Mouse (Mus musculus) C2C12 (cell line): Measurements from ENCODE around the gene 4933428G20Rik.

Experiments
- CTCF ChIP-seq: IDR thresholded peaks from one replicate; pipeline ENCODE4 v1.5.1; 2011; ENCODE audit not compliant: control insufficient read depth, insufficient read depth, insufficient read length
- FOSL1 ChIP-seq: IDR thresholded peaks from one replicate; pipeline ENCODE4 v1.8.0; 2011; ENCODE audit warnings: mild to moderate bottlenecking, low read length; ENCODE audit not compliant: poor library complexity, insufficient read depth, severe bottlenecking
- MAX ChIP-seq: IDR thresholded peaks from one replicate; pipeline ENCODE4 v1.6.1; 2011; ENCODE audit warnings: mild to moderate bottlenecking, control low read depth
- USF1 ChIP-seq: IDR thresholded peaks from one replicate; pipeline ENCODE4 v1.6.1; 2011; ENCODE audit warnings: low read depth, mild to moderate bottlenecking, control low read depth, moderate library complexity

DNA sequence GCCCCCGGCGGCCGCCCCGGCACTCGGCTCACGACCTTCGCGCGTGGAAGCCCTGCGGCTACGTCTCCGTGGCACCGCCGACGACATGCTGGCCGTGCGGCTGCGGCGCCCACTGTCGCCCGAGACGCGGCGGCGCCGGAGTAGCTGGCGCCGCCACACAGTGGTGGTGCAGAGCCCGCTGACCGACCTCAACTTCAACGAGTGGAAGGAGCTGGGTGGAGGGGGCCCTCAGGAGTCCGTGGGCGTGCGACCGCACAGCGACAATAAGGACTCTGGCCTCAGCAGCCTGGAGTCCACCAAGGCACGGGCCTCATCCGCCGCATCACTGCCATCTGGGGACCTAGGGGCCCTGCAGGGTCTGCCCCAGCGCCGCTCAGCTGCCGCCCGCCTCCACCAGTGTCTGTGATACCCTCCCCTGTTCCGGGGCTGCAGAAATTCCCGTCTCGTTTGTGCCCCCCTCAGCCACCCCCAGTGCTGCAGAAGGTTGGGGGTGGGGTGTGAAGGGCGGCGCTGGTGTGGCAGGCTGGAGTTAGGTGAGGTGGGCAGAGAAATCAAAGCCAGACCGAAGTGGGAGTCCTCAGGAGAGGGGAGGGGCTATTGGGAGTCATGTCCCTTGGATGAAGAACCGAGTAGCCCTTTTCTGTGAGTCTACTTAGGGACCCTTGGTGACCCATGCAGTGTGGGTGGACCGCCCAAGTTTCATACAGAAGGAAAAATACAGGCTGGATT lies 744 bp upstream of the 4933428G20Rik start:
- no peak for TF ChIP-seq CTCF
- no peak for TF ChIP-seq MAX
- TF ChIP-seq USF1, result no peak
- no peak for TF ChIP-seq FOSL1
